Mouse (Mus musculus): Measurements from ENCODE around the gene Mrps34. TPM values are rescaled to one million over a fixed set of nuclear protein-coding genes. Genes with fewer than 3 reads are reported as not detected.
"Not testable (repeated sequence)": the region's sequence is repeated elsewhere in the genome, so short reads cannot be mapped to it uniquely, and the experiment has no call there.

Mrps34 gene
- polyA plus RNA-seq, 1 experiment from 2014 or later, result 82.8 TPM

DNA sequence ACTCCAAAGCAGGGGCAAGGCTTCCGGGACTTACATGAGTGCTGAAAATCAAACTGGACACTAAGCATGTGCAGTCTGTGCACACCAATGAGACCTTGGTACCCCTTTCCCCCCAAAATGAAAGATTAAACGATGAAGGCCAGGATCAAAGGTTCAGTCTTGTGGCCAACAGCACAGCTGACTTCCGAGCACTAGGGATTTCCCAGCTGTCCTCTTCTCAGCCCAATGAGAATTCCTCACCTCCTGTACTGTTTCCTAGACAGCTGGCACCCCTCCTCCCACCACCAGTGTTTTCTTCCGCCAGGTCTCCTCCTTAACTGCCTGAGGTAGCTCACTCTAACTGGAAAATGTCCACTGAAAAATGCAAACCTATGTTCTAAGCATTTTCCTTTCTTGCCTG, 38.2 kb downstream of the Mrps34 start:
- Histone ChIP-seq H3K4me1 (ENCODE audit: control insufficient read depth in 2 of 2, insufficient read depth in 2 of 2, low read length in 2 of 2) (peaks cover 6 to 19% of the 10 kb centered on the region in 2 experiments), H3K36me3 (ENCODE audit: control insufficient read depth, insufficient read depth, low read length) (peaks cover 23% of the 10 kb centered on the region; the same call in 1 of the 2 replicates), H3K9me3 (ENCODE audit: control insufficient read depth, low read length) (no peaks in the 10 kb centered on the region), H3K27me3 (ENCODE audit: control insufficient read depth, insufficient read depth, low read length) (no peaks in the 10 kb centered on the region), H3K27ac (replicated peaks in 1 of 2; ENCODE audit: control insufficient read depth in 1 of 2, insufficient read depth in 1 of 2, low read depth in 2 of 2, low read length in 2 of 2) (no peak overlapping the region), H3K4me2 (ENCODE audit: low read length) (no peak overlapping the region), H3K9ac (ENCODE audit: low read length) (no peak overlapping the region), H3K4me3 (ENCODE audit: control insufficient read depth in 1 of 2, insufficient read depth in 1 of 2, low read depth in 1 of 2, low read length in 2 of 2) (no peak overlapping the region)
- WGBS, result 84% methylated on average over 4 of the region's 4 CpGs
- no peak for ATAC-seq (ENCODE audit: insufficient number of reproducible peaks, insufficient read depth, low FRiP score, low read depth)

DNA sequence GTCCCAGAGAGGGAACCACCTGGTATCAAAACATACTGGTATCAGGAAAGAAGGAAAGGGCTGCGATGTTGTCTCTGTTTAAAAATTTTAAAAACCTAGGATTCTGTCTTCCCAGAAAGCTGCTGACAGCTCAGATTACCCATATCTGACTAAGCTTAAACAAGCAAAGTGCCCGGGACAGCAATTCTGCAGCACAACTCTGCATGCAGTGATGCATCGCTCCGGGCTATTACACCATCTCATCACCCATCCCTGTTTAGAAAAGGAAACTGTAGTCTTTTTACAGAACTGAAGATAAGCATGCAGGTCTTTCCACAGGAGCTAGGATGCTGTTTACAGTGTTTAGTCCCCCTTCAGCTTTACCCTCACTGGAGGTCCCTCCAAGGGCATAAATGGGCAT, 40.0 kb downstream of the Mrps34 start:
- no peaks in the 10 kb centered on the region for H3K9me3 ChIP-seq (ENCODE audit: control insufficient read depth, low read length)
- peak overlapping the region; percentile 3 to 73; a peak in 3 of 4 replicates for H3K4me3 ChIP-seq (ENCODE audit: control insufficient read depth in 1 of 2, insufficient read depth in 1 of 2, low read depth in 1 of 2, low read length in 2 of 2)
- 20% methylated on average over 4 of the region's 4 CpGs for WGBS
- H3K36me3 ChIP-seq (ENCODE audit: control insufficient read depth, insufficient read depth, low read length), result peaks cover 23% of the 10 kb centered on the region; the same call in 1 of the 2 replicates
- H3K4me2 ChIP-seq (ENCODE audit: low read length), result peak overlapping the region; percentile 68
- ATAC-seq (ENCODE audit: insufficient number of reproducible peaks, insufficient read depth, low FRiP score, low read depth), result no peak
- H3K9ac ChIP-seq (ENCODE audit: low read length), result peak overlapping the region; percentile 80
- no peak overlapping the region for H3K27ac ChIP-seq (replicated peaks in 1 of 2; ENCODE audit: control insufficient read depth in 1 of 2, insufficient read depth in 1 of 2, low read depth in 2 of 2, low read length in 2 of 2)
- H3K27me3 ChIP-seq (ENCODE audit: control insufficient read depth, insufficient read depth, low read length), result no peaks in the 10 kb centered on the region
- peaks cover 6 to 19% of the 10 kb centered on the region in 2 experiments for H3K4me1 ChIP-seq (ENCODE audit: control insufficient read depth in 2 of 2, insufficient read depth in 2 of 2, low read length in 2 of 2)

- Histone ChIP-seq H3K27me3 (ENCODE audit: control insufficient read depth, insufficient read depth, low read length) (no peaks in the 10 kb centered on the region), H3K4me2 (ENCODE audit: low read length) (peak overlapping the region; percentile 68), H3K36me3 (ENCODE audit: control insufficient read depth, insufficient read depth, low read length) (peaks cover 23% of the 10 kb centered on the region; the same call in 1 of the 2 replicates), H3K4me1 (ENCODE audit: control insufficient read depth in 2 of 2, insufficient read depth in 2 of 2, low read length in 2 of 2) (peaks cover 6 to 19% of the 10 kb centered on the region in 2 experiments), H3K9ac (ENCODE audit: low read length) (peak overlapping the region; percentile 80), H3K9me3 (ENCODE audit: control insufficient read depth, low read length) (no peaks in the 10 kb centered on the region), H3K4me3 (ENCODE audit: control insufficient read depth in 1 of 2, insufficient read depth in 1 of 2, low read depth in 1 of 2, low read length in 2 of 2) (peak overlapping the region; percentile 11 to 73; a peak in 3 of 4 replicates), H3K27ac (replicated peaks in 1 of 2; ENCODE audit: control insufficient read depth in 1 of 2, insufficient read depth in 1 of 2, low read depth in 2 of 2, low read length in 2 of 2) (no peak overlapping the region)
- no peak; the same call in 1 of the 2 replicates for ATAC-seq (ENCODE audit: insufficient number of reproducible peaks, insufficient read depth, low FRiP score, low read depth)
Measured at GRCm38 (mm10) chr17:24935666-24936065, 40.8 kb downstream of the Mrps34 start.

DNA sequence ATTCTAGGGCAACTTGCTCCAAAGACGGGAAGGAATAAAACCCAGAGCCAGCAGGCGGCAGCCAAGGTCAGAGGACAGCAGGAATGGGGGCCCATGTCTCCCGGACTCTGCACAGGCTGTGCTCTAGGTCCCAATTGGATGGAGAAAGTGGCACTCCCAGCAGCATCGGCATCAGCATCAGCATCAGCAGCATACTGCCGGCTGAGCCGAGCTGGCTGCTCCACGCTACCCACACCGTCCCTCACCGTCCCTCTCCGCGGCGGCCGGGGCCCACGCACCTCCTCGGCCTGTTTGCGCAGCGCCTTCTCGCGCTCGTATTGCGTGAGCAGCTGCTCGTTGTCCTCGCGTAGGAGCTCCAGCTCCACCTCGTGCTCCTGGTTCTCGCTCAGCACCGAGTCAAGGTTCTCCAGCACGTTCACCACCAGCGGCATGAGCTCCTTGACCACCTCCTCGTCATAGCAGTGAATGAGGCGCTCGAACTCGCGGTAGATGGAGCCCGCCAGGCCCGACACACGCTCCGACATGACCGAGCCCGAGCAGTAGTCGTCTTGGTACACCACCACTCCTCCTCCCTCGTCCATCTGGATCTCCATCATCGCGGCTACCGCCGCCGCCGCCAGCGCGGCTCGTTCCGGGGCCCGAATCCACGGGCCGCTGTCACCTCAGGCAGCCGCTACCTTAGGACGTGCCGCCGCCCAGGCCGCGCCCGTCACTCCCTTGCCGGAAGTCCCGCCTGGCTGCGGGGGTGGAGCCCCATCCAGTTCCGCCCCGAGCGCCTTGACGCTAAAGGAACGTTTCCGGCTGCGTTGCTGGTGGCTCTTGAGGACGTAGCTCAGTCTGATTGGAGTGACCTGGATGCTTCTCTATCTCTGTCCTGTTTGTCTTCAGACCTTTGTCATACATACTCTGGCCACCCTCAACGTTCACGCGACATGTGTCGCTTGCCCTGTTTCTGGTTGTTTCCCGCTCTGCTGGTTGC, 41.6 kb downstream of the Mrps34 start, which contains the start of gene Mapk8ip3:
TSS of gene Mapk8ip3 (minus strand) at position 719 of the 979 bp plus-strand sequence.
- ATAC-seq (ENCODE audit: insufficient number of reproducible peaks, insufficient read depth, low FRiP score, low read depth), result peak; percentile 96
- Histone ChIP-seq H3K27me3 (ENCODE audit: control insufficient read depth, insufficient read depth, low read length) (no peaks in the 10 kb centered on the region), H3K9me3 (ENCODE audit: control insufficient read depth, low read length) (no peaks in the 10 kb centered on the region), H3K9ac (ENCODE audit: low read length) (peak within 1 kb of the TSS; percentile 80), H3K4me3 (ENCODE audit: control insufficient read depth in 1 of 2, insufficient read depth in 1 of 2, low read depth in 1 of 2, low read length in 2 of 2) (peak within 1 kb of the TSS; percentile 73 to 80), H3K4me1 (ENCODE audit: control insufficient read depth in 2 of 2, insufficient read depth in 2 of 2, low read length in 2 of 2) (peaks cover 6 to 19% of the 10 kb centered on the region in 2 experiments), H3K27ac (replicated peaks in 1 of 2; ENCODE audit: control insufficient read depth in 1 of 2, insufficient read depth in 1 of 2, low read depth in 2 of 2, low read length in 2 of 2) (peak within 1 kb of the TSS; percentile 63 to 83), H3K36me3 (ENCODE audit: control insufficient read depth, insufficient read depth, low read length) (peaks cover 19% of the 10 kb centered on the region; the same call in 1 of the 2 replicates), H3K4me2 (ENCODE audit: low read length) (peak within 1 kb of the TSS; percentile 68)
- under 1% methylated on average over 78 of the region's 78 CpGs for WGBS

DNA sequence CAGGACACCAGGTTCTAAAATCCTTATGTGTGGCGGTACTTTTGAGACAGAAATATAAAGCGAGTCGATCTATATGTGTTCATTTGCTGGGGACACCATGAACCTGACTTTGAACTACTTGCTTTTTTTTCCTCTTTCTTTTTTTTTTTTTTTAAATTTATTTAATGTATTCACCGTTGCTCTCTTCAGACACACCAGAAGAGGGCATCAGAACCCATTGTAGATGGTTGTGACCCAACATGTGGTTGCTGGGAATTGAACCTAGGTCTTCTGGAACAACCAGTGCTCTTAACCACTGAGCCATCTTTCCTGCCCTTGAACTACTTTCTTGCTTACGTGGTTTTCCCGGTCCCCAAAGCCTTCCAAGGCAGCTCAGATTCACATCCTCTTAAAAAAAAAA, 42.4 kb downstream of the Mrps34 start:
- WGBS, result 49% methylated on average over 6 of the region's 6 CpGs
- H3K4me3 ChIP-seq (ENCODE audit: control insufficient read depth in 1 of 2, insufficient read depth in 1 of 2, low read depth in 1 of 2, low read length in 2 of 2), result peak overlapping the region; percentile 73 to 80
- H3K27ac ChIP-seq (replicated peaks in 1 of 2; ENCODE audit: control insufficient read depth in 1 of 2, insufficient read depth in 1 of 2, low read depth in 2 of 2, low read length in 2 of 2), result peak overlapping the region; percentile 63 to 83
- peaks cover 6 to 19% of the 10 kb centered on the region in 2 experiments for H3K4me1 ChIP-seq (ENCODE audit: control insufficient read depth in 2 of 2, insufficient read depth in 2 of 2, low read length in 2 of 2)
- H3K9me3 ChIP-seq (ENCODE audit: control insufficient read depth, low read length), result no peaks in the 10 kb centered on the region
- ATAC-seq (ENCODE audit: insufficient number of reproducible peaks, insufficient read depth, low FRiP score, low read depth), result no peak
- peaks cover 16% of the 10 kb centered on the region; the same call in 1 of the 2 replicates for H3K36me3 ChIP-seq (ENCODE audit: control insufficient read depth, insufficient read depth, low read length)
- H3K27me3 ChIP-seq (ENCODE audit: control insufficient read depth, insufficient read depth, low read length), result no peaks in the 10 kb centered on the region
- H3K9ac ChIP-seq (ENCODE audit: low read length), result peak overlapping the region; percentile 80
- H3K4me2 ChIP-seq (ENCODE audit: low read length), result peak overlapping the region; percentile 68

DNA sequence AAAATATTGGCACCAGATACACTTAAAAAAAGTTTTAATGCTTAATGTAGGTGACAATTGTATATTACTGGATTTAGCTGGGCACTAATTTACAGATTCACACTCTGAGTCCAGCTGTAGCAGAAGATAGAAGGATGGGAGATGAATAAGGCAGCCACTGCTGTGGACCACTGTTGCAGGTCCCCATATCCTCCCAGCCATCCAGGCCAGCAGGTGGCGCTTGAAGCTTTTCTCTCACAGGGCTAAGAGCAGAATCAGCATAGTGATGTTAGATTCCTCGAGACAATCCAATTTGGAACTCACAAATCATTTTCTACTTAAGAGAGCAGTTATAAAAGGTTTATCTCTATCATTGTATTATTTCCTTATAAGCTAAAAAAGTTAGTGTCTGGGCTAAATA, 47.5 kb downstream of the Mrps34 start:
- not testable (repeated sequence) for H3K9me3 ChIP-seq (ENCODE audit: control insufficient read depth, low read length); H3K4me1 ChIP-seq (ENCODE audit: control insufficient read depth in 2 of 2, insufficient read depth in 2 of 2, low read length in 2 of 2); H3K9ac ChIP-seq (ENCODE audit: low read length); H3K4me2 ChIP-seq (ENCODE audit: low read length); H3K27ac ChIP-seq (replicated peaks in 1 of 2; ENCODE audit: control insufficient read depth in 1 of 2, insufficient read depth in 1 of 2, low read depth in 2 of 2, low read length in 2 of 2); ATAC-seq (ENCODE audit: insufficient number of reproducible peaks, insufficient read depth, low FRiP score, low read depth); H3K4me3 ChIP-seq (ENCODE audit: control insufficient read depth in 1 of 2, insufficient read depth in 1 of 2, low read depth in 1 of 2, low read length in 2 of 2); H3K27me3 ChIP-seq (ENCODE audit: control insufficient read depth, insufficient read depth, low read length)
- peaks cover 41% of the 10 kb centered on the region for H3K36me3 ChIP-seq (ENCODE audit: control insufficient read depth, insufficient read depth, low read length)
- WGBS, result 15% methylated on average over 2 of the region's 2 CpGs

GRCm38 (mm10) chr17:24943036-24943435, 48.1 kb downstream of the Mrps34 start:
- WGBS, result 93% methylated on average over 7 of the region's 7 CpGs
- ATAC-seq (ENCODE audit: insufficient number of reproducible peaks, insufficient read depth, low FRiP score, low read depth), result no peak
- no peak overlapping the region for H3K4me2 ChIP-seq (ENCODE audit: low read length)
- no peak overlapping the region for H3K9ac ChIP-seq (ENCODE audit: low read length)
- no peaks in the 10 kb centered on the region for H3K4me1 ChIP-seq (ENCODE audit: control insufficient read depth in 2 of 2, insufficient read depth in 2 of 2, low read length in 2 of 2)
- no peaks in the 10 kb centered on the region for H3K9me3 ChIP-seq (ENCODE audit: control insufficient read depth, low read length)
- no peak overlapping the region for H3K27ac ChIP-seq (replicated peaks in 1 of 2; ENCODE audit: control insufficient read depth in 1 of 2, insufficient read depth in 1 of 2, low read depth in 2 of 2, low read length in 2 of 2)
- peaks cover 46% of the 10 kb centered on the region for H3K36me3 ChIP-seq (ENCODE audit: control insufficient read depth, insufficient read depth, low read length)
- H3K4me3 ChIP-seq (ENCODE audit: control insufficient read depth in 1 of 2, insufficient read depth in 1 of 2, low read depth in 1 of 2, low read length in 2 of 2), result no peak overlapping the region
- no peaks in the 10 kb centered on the region for H3K27me3 ChIP-seq (ENCODE audit: control insufficient read depth, insufficient read depth, low read length)

Measured in heart, embryonic 14.5 days (tissue).